Mouse (Mus musculus) midbrain, embryonic 11.5 days (tissue): ENCODE data around the gene Efcab11. TPM values are rescaled to one million over a fixed set of nuclear protein-coding genes. Genes with fewer than 3 reads are reported as not detected.

ENCODE experiments used
- polyA plus RNA-seq: library from polyadenylated mRNA; unstranded; fragments of >200 nt; fragmentation: Nextera tagmentation; extraction: Ambion mirVana; gene quantifications from 2 replicates; pipeline ENCODE4 v1.2.1, GENCODE M21; 2014

Efcab11 gene
- polyA plus RNA-seq, 1 experiment from 2014 or later = 23.8 TPM

Other genes with a start within 250 kb of the Efcab11 start
- 78.3 and 81.9 TPM in 2 replicates for gene Tdp1, start 78 bp upstream of the Efcab11 start, polyA plus RNA-seq
- gene Kcnk13, start 80.1 kb upstream of the Efcab11 start, polyA plus RNA-seq = 0.15 and 0.18 TPM in 2 replicates
- 448 and 451 TPM in 2 replicates for gene Psmc1, start 225.7 kb upstream of the Efcab11 start, polyA plus RNA-seq